Mouse (Mus musculus) telencephalon, adult 2 months (tissue): Measurements from ENCODE around the gene Tacc3.
A peak's percentile ranks its signal among the peaks of the same experiment; 100 is the strongest.

Experiments
- DNase-seq: peaks from one replicate; pipeline ENCODE4 v3.0.0-alpha.2; 2011; ENCODE audit warnings: low read depth, low spot score

Tacc3 gene

GRCm38 (mm10) chr5:33657787-33658663 lies at the start of gene Tacc3, which contains the start of gene Tmem129:
TSS of gene Tacc3 (plus strand) at chr5:33658128.
TSS of gene Tmem129 (minus strand) at chr5:33658416.
- DNase-seq = peak; percentile 99

GRCm38 (mm10) chr5:33609226-33609625 lies 48.7 kb upstream of the Tacc3 start:
- no peak for DNase-seq

GRCm38 (mm10) chr5:33611795-33612194 lies 46.1 kb upstream of the Tacc3 start:
- no peak for DNase-seq

- DNase-seq = no peak
Measured at GRCm38 (mm10) chr5:33614391-33614790, 43.5 kb upstream of the Tacc3 start.

- no peak for DNase-seq
Measured at GRCm38 (mm10) chr5:33622671-33623070, 35.3 kb upstream of the Tacc3 start.

GRCm38 (mm10) chr5:33623766-33624165 lies 34.2 kb upstream of the Tacc3 start:
- DNase-seq = no peak

- no peak for DNase-seq
Measured at GRCm38 (mm10) chr5:33627968-33628367, 30.0 kb upstream of the Tacc3 start.

GRCm38 (mm10) chr5:33628820-33629300 lies 29.1 kb upstream of the Tacc3 start:
- no peak for DNase-seq

- DNase-seq = peak; percentile 92
Measured at GRCm38 (mm10) chr5:33629301-33629987, 28.5 kb upstream of the Tacc3 start, which contains the start of the genes Fam53a and Gm9903. TSS of gene Fam53a (minus strand) at chr5:33629635. TSS of gene Gm9903 (plus strand) at chr5:33629925.

GRCm38 (mm10) chr5:33630061-33630460 lies 27.9 kb upstream of the Tacc3 start:
- DNase-seq = no peak

GRCm38 (mm10) chr5:33630615-33631014 lies 27.3 kb upstream of the Tacc3 start:
- DNase-seq = no peak

- DNase-seq = no peak
Measured at GRCm38 (mm10) chr5:33632526-33632925, 25.4 kb upstream of the Tacc3 start.

GRCm38 (mm10) chr5:33635361-33635760 lies 22.6 kb upstream of the Tacc3 start:
- no peak for DNase-seq

GRCm38 (mm10) chr5:33637606-33638350 lies 20.1 kb upstream of the Tacc3 start:
- no peak for DNase-seq

- no peak for DNase-seq
Measured at GRCm38 (mm10) chr5:33638826-33639225, 19.1 kb upstream of the Tacc3 start.

- DNase-seq = no peak
Measured at GRCm38 (mm10) chr5:33640652-33641051, 17.3 kb upstream of the Tacc3 start.

- DNase-seq = no peak
Measured at GRCm38 (mm10) chr5:33651017-33651416, 6.9 kb upstream of the Tacc3 start.

- no peak for DNase-seq
Measured at GRCm38 (mm10) chr5:33651541-33651920, 6.4 kb upstream of the Tacc3 start.

GRCm38 (mm10) chr5:33651921-33652782 lies 5.8 kb upstream of the Tacc3 start, which contains the start of gene Slbp:
TSS of gene Slbp (minus strand) at chr5:33652574.
- DNase-seq = peak; percentile 95

- no peak for DNase-seq
Measured at GRCm38 (mm10) chr5:33652783-33653173, 5.2 kb upstream of the Tacc3 start.

- no peak for DNase-seq
Measured at GRCm38 (mm10) chr5:33654424-33654823, 3.5 kb upstream of the Tacc3 start.
